Mouse (Mus musculus) lung, postnatal 0 days (tissue): Measurements from ENCODE around the gene Glrb.

Source experiments
- CTCF ChIP-seq: IDR thresholded peaks from 2 replicates; pipeline ENCODE4 v1.5.1; 2016; ENCODE audit warnings: antibody characterized with exemption, mild to moderate bottlenecking
- EP300 ChIP-seq: IDR thresholded peaks from 2 replicates; pipeline ENCODE4 v1.6.1; 2016; ENCODE audit warnings: antibody characterized with exemption, mild to moderate bottlenecking, control low read depth

DNA sequence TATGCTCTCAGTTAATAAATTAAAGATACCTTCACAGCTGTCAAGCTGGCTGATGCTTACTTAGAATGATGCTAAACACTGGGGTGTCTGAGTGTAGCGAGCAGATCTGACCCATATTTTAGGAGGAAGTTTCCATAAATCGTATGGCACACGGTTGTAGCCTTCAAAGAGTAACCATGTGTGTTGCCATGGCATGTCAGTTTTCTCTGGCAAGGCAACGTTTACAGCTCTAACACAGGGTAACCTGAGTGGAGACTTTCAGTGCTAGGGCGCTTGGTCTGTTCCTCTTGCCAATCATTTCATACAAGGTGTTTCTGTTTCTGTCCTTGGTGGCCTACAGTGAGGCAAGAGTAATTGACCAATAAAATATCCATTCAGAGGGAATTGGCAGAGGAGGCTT is 73.6 kb downstream of the Glrb start:
- no peak for TF ChIP-seq CTCF
- no peak for TF ChIP-seq EP300
